Mouse (Mus musculus) hindbrain, embryonic 10.5 days (tissue): ENCODE results near the gene Plekhh2. TPM values are rescaled to one million over a fixed set of nuclear protein-coding genes. Genes with fewer than 3 reads are reported as not detected.

ENCODE experiments used
- DNase-seq: peaks from one replicate; pipeline ENCODE4 v3.0.0-alpha.2; 2017; ENCODE audit warnings: low spot score
- H3K27ac ChIP-seq: fragments of 300-500 bp; sonication (generic); 2 replicates; pipeline ENCODE4 v1.5.1; 2016; ENCODE audit warnings: mild to moderate bottlenecking, moderate library complexity
- H3K27me3 ChIP-seq: fragments of 300-500 bp; sonication (generic); 2 replicates; pipeline ENCODE4 v1.6.1; 2016; ENCODE audit warnings: mild to moderate bottlenecking; ENCODE audit not compliant: poor library complexity, insufficient read depth, severe bottlenecking
- H3K36me3 ChIP-seq: fragments of 300-500 bp; sonication (generic); 2 replicates; pipeline ENCODE4 v1.6.1; 2016; ENCODE audit warnings: mild to moderate bottlenecking, moderate library complexity
- H3K4me1 ChIP-seq: fragments of 300-500 bp; sonication (generic); replicated peaks from 2 replicates; pipeline ENCODE4 v1.6.1; 2016; ENCODE audit warnings: mild to moderate bottlenecking
- H3K4me3 ChIP-seq: fragments of 300-500 bp; sonication (generic); 2 replicates; pipeline ENCODE4 v1.5.1; 2016; ENCODE audit warnings: mild to moderate bottlenecking, moderate library complexity
- H3K9me3 ChIP-seq: fragments of 300-500 bp; sonication (generic); 2 replicates; pipeline ENCODE4 v1.6.1; 2016; ENCODE audit warnings: mild to moderate bottlenecking, moderate library complexity
- WGBS: fragments of 180-500 bp; shearing (Covaris S2); methylation state at CpG from one replicate; pipeline ENCODE4 v1.1.7; 2016; 5-methylcytosine and 5-hydroxymethylcytosine counted together
- polyA plus RNA-seq: library from polyadenylated mRNA; unstranded; fragments of >200 nt; fragmentation: Nextera tagmentation; extraction: Ambion mirVana; gene quantifications from 2 replicates; pipeline ENCODE4 v1.2.1, GENCODE M21; 2016

The Plekhh2 gene
- polyA plus RNA-seq, 1 experiment from 2014 or later: 3.1 TPM

GRCm38 (mm10) chr17:84658951-84659350 is 147.3 kb downstream of the Plekhh2 start:
- H3K36me3 ChIP-seq: no peaks in the 10 kb centered on the region
- peaks cover 41% of the 10 kb centered on the region for H3K4me1 ChIP-seq
- DNase-seq: no peak
- H3K4me3 ChIP-seq: no peak overlapping the region
- 0 out of 2 replicates have a peak overlapping the region, but pooled peaks have one; percentile 13 for H3K27ac ChIP-seq
- 79% methylated on average over 8 of the region's 8 CpGs for WGBS
- H3K9me3 ChIP-seq: no peaks in the 10 kb centered on the region
- no peaks in the 10 kb centered on the region for H3K27me3 ChIP-seq

GRCm38 (mm10) chr17:84665053-84665452 is 153.4 kb downstream of the Plekhh2 start:
- no peak overlapping the region for H3K27ac ChIP-seq
- H3K36me3 ChIP-seq: no peaks in the 10 kb centered on the region
- H3K27me3 ChIP-seq: no peaks in the 10 kb centered on the region
- H3K4me3 ChIP-seq: no peak overlapping the region
- WGBS: 45% methylated on average over 10 of the region's 10 CpGs
- peaks cover 31% of the 10 kb centered on the region for H3K4me1 ChIP-seq
- no peaks in the 10 kb centered on the region for H3K9me3 ChIP-seq
- DNase-seq: no peak

GRCm38 (mm10) chr17:84665691-84666090 is 154.0 kb downstream of the Plekhh2 start:
- H3K4me3 ChIP-seq: no peak overlapping the region
- no peaks in the 10 kb centered on the region for H3K36me3 ChIP-seq
- no peak for DNase-seq
- H3K27ac ChIP-seq: no peak overlapping the region
- WGBS: 38% methylated on average over 9 of the region's 9 CpGs
- H3K27me3 ChIP-seq: no peaks in the 10 kb centered on the region
- H3K9me3 ChIP-seq: no peaks in the 10 kb centered on the region
- peaks cover 31% of the 10 kb centered on the region for H3K4me1 ChIP-seq

GRCm38 (mm10) chr17:84667848-84668247 is 156.2 kb downstream of the Plekhh2 start:
- no peaks in the 10 kb centered on the region for H3K9me3 ChIP-seq
- no peaks in the 10 kb centered on the region for H3K36me3 ChIP-seq
- H3K27me3 ChIP-seq: no peaks in the 10 kb centered on the region
- no peak overlapping the region for H3K27ac ChIP-seq
- H3K4me3 ChIP-seq: no peak overlapping the region
- DNase-seq: no peak
- WGBS: 92% methylated on average over 3 of the region's 3 CpGs
- H3K4me1 ChIP-seq: peaks cover 24% of the 10 kb centered on the region

Other genes starting within 250 kb of the Plekhh2 start
- gene Thada, start 45.7 kb upstream of the Plekhh2 start, polyA plus RNA-seq: 10.6 and 11.2 TPM in 2 replicates
- gene Dync2li1, start 114.6 kb downstream of the Plekhh2 start, polyA plus RNA-seq: 29.4 and 30.0 TPM in 2 replicates
- 0.10 and 0.15 TPM in 2 replicates for gene Abcg8, start 164.4 kb downstream of the Plekhh2 start, polyA plus RNA-seq
- 2.6 and 3.2 TPM in 2 replicates for gene Abcg5, start 171.1 kb downstream of the Plekhh2 start, polyA plus RNA-seq